Mouse (Mus musculus): ENCODE data around the gene Mettl23.
"Not testable (repeated sequence)": the region's sequence is repeated elsewhere in the genome, so short reads cannot be mapped to it uniquely, and the experiment has no call there.

The Mettl23 gene

DNA sequence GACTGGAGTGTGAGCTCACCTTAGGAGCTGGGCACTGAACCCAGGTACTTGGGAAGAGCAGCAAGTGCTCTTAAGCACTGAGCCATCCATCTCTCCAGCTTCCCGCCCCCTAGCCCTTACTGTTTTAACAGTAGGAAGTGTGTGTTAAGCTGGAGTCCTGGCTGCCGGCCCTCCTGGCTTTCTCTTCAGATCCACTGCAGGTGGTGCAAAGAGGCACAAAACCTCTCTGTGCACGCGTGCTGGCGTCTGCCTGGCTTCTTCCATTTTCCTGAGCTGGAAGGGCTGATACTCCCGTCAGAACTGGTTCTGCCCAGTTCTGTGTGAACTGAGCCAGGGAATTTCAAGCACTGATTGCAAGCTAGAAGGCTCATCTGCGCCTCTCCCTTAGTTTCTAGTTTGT is 37.8 kb downstream of the Mettl23 start:
- DNase-seq (ENCODE audit: low read depth, low spot score), result no peak

- DNase-seq (ENCODE audit: low read depth, low spot score), result no peak
These were observed 38.4 kb downstream of the Mettl23 start for GRCm38 (mm10) chr11:116881440-116881839.

- DNase-seq (ENCODE audit: low read depth, low spot score), result no peak
These were observed 39.4 kb downstream of the Mettl23 start for GRCm38 (mm10) chr11:116882446-116882845.

GRCm38 (mm10) chr11:116884061-116884460 is 41.0 kb downstream of the Mettl23 start:
- DNase-seq (ENCODE audit: low read depth, low spot score), result no peak

DNA sequence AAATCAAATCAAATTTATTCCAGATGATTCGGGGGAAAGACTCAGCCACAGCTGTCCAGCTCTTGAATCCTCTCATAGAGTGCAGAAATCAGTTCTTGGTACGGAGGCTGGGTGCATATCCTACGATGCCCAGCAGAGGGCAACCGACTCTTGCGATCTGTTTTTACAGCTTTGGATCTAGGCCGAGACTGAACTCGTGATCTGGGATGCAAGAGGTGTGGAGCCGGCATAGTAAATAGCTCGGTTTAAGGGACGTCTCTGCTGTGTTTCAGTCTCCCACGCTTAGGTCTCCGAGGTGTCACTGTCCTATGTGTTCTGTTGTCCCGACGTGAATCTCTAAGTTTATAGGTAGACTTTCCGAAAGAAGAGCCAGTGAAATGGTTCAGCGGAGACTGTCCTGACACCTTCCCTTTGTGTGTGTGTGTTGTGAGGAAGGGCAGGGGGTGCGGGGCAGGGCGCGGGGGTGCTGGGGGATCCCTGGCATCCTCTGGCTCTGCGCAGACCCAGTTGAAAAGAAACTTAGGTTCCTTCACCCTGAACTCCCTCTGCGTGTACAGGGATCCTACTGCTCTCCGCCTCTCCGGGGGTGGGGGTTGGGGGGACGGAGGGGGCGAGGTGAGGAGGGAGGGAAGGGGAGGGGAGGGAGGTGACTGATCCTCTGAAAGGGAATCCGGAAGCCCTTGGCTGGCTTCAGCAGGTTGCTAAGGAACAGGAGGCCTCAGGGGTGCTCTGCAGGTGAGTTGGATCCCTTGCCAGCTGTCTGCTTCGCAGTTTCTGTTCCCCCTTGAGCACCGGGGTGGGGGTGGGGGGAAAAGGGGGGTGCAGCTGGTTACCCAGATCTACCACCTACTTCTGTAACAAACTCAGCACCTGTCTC is 42.4 kb downstream of the Mettl23 start:
- peak; percentile 94 for DNase-seq (ENCODE audit: low read depth, low spot score)

DNA sequence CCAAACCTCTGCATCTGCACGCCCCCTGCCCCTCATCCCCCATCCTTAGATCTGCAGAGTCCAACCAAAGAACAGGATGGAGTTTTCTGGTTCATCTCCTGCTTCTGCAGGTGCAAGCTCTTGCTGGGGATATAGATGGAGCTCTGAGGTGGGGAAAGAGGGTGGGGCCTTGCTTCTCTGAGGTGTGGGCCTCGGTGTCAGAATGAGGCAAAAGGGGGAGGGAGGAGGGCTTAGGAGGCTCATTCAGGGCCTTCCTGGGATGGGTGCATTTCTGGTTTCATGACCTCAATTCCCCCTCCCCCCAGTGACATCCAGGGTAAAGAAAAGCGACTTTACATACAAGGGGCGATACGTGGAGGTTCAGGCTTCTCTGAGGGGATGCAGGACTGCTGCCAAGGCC is 44.1 kb downstream of the Mettl23 start:
- DNase-seq (ENCODE audit: low read depth, low spot score), result no peak

- peak; percentile 73 for DNase-seq (ENCODE audit: low read depth, low spot score)
These were observed 50.7 kb downstream of the Mettl23 start for GRCm38 (mm10) chr11:116893532-116894442.

DNA sequence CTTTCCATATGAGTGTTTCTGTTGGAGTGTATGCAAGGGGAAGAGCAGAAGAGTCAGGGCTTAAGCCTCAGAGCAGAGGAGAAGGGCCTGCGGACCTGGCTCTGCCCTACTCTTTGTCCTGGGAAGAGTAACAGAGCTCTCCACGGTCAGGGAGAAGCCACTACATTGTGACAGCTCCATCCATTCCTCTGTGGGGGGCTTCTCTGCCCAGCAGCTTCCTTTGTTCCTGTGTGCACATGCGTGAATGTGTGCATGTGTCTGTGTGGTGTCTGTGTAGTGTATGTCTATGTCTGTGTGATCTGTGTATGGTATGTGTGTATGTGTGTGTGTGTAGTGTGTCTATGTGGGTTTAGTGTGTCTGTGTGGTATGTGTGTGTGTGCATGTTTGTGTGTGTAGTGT is 52.3 kb downstream of the Mettl23 start:
- DNase-seq (ENCODE audit: low read depth, low spot score), result no peak

DNA sequence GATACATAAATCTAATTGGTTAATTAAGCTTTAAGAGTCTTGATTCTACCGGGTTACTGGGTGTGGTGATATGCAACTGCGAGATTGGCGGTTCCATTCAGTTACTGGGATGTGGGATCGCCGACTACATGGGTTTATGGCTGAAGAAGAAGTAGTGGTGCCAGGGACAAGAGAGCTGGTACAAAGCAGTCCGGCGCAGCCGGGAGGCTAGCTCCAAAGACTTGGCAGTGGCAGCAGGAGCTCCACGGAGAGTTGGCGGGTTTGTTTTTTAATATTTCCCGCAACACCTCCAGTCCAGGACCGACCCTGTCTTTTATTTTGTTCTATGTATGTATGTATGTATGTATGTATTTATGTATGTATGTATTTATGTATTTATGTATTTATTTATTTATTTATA is 56.2 kb downstream of the Mettl23 start:
- no peak for DNase-seq (ENCODE audit: low read depth, low spot score)

GRCm38 (mm10) chr11:116902588-116902987 is 59.5 kb downstream of the Mettl23 start:
- DNase-seq (ENCODE audit: low read depth, low spot score), result not testable (repeated sequence)
